Mouse (Mus musculus) right cerebral cortex, postnatal 14 days (tissue): ENCODE results near the gene Wfdc17.

ENCODE experiments used
- DNase-seq: peaks from one replicate; pipeline ENCODE4 v3.0.0; 2022

The Wfdc17 gene

GRCm38 (mm10) chr11:83703705-83704104 is at the start of gene Wfdc17:
TSS of gene Wfdc17 (plus strand) at chr11:83703991.
- no peak for DNase-seq

GRCm38 (mm10) chr11:83654606-83655005 is 49.2 kb upstream of the Wfdc17 start:
- DNase-seq, result no peak

GRCm38 (mm10) chr11:83657508-83657907 is 46.3 kb upstream of the Wfdc17 start:
- DNase-seq, result no peak

- DNase-seq, result no peak
These were observed 45.0 kb upstream of the Wfdc17 start for GRCm38 (mm10) chr11:83658797-83659196.

- no peak for DNase-seq
These were observed 41.6 kb upstream of the Wfdc17 start, which contains the start of gene Ccl4 for GRCm38 (mm10) chr11:83662204-83662603. TSS of gene Ccl4 (plus strand) at chr11:83662584.

GRCm38 (mm10) chr11:83663532-83663931 is 40.3 kb upstream of the Wfdc17 start:
- no peak for DNase-seq

- DNase-seq, result no peak
These were observed 32.0 kb upstream of the Wfdc17 start for GRCm38 (mm10) chr11:83671743-83672142.

GRCm38 (mm10) chr11:83675665-83676064 is 28.1 kb upstream of the Wfdc17 start:
- DNase-seq, result no peak

GRCm38 (mm10) chr11:83689918-83690317 is 13.9 kb upstream of the Wfdc17 start:
- no peak for DNase-seq

- no peak for DNase-seq
These were observed 11.8 kb upstream of the Wfdc17 start for GRCm38 (mm10) chr11:83692008-83692407.

- DNase-seq, result no peak
These were observed 4.9 kb downstream of the Wfdc17 start, which contains the start of gene Wfdc18 for GRCm38 (mm10) chr11:83708715-83709114. TSS of gene Wfdc18 (plus strand) at chr11:83709015.

- DNase-seq, result peak; percentile 8
These were observed 5.9 kb downstream of the Wfdc17 start for GRCm38 (mm10) chr11:83709683-83710082.

- no peak for DNase-seq
These were observed 8.9 kb downstream of the Wfdc17 start for GRCm38 (mm10) chr11:83712671-83713070.

GRCm38 (mm10) chr11:83713925-83714324 is 10.1 kb downstream of the Wfdc17 start:
- no peak for DNase-seq

- DNase-seq, result no peak
These were observed 13.4 kb downstream of the Wfdc17 start for GRCm38 (mm10) chr11:83717042-83717665.

- DNase-seq, result no peak
These were observed 17.0 kb downstream of the Wfdc17 start for GRCm38 (mm10) chr11:83720766-83721165.

GRCm38 (mm10) chr11:83728757-83729432 is 25.1 kb downstream of the Wfdc17 start:
- no peak for DNase-seq

GRCm38 (mm10) chr11:83731116-83731515 is 27.3 kb downstream of the Wfdc17 start:
- no peak for DNase-seq

- DNase-seq, result no peak
These were observed 29.4 kb downstream of the Wfdc17 start for GRCm38 (mm10) chr11:83733071-83733640.

- no peak for DNase-seq
These were observed 30.4 kb downstream of the Wfdc17 start for GRCm38 (mm10) chr11:83734215-83734614.

- DNase-seq, result no peak
These were observed 32.1 kb downstream of the Wfdc17 start for GRCm38 (mm10) chr11:83735881-83736280.

GRCm38 (mm10) chr11:83737109-83737558 is 33.3 kb downstream of the Wfdc17 start:
- no peak for DNase-seq

- peak; percentile 84 for DNase-seq
These were observed 35.5 kb downstream of the Wfdc17 start for GRCm38 (mm10) chr11:83739241-83739640.

- DNase-seq, result no peak
These were observed 36.7 kb downstream of the Wfdc17 start for GRCm38 (mm10) chr11:83740443-83740991.
